Mouse (Mus musculus): ENCODE measurements around the gene Gm28230. TPM values are rescaled to one million over a fixed set of nuclear protein-coding genes. Genes with fewer than 3 reads are reported as not detected.
A peak's percentile ranks its signal among the peaks of the same experiment; 100 is the strongest.

The Gm28230 gene
- total and polyA plus RNA-seq, 3 experiments: 0.89 to 1.7 (median 1.1) TPM

GRCm38 (mm10) chr2:74703720-74704392 is 22.7 kb upstream of the Gm28230 start:
- Histone ChIP-seq H3K36me3 (replicated peaks in 1 of 2; ENCODE audit: control insufficient read depth in 1 of 2, insufficient read depth in 1 of 2, low read length in 1 of 2) (no peaks in the 10 kb centered on the region), H3K27me3 (replicated peaks) (peaks cover 6% of the 10 kb centered on the region), H3K4me2 (ENCODE audit: insufficient read depth, low read depth, poor library complexity, severe bottlenecking) (no peak overlapping the region), H3K4me1 (ENCODE audit: control insufficient read depth in 1 of 2, insufficient read depth in 2 of 2) (no peaks in the 10 kb centered on the region), H3K4me3 (replicated peaks in 1 of 3; ENCODE audit: low read depth in 2 of 3, low read length in 2 of 3, poor library complexity in 1 of 3) (no peak overlapping the region), H3K27ac (ENCODE audit: insufficient read depth, low read depth) (no peak overlapping the region), H3K9ac (ENCODE audit: insufficient read depth, low read depth) (no peak overlapping the region), H3K9me3 (replicated peaks; ENCODE audit: low read length) (no peaks in the 10 kb centered on the region), H3K79me2 (replicated peaks; ENCODE audit: control insufficient read depth, extremely low read depth, insufficient read depth, poor library complexity, severe bottlenecking) (no peaks in the 10 kb centered on the region)
- TF ChIP-seq MYC (IDR thresholded peaks at IDR 0.05; ENCODE audit: low read depth, low read length): no peak
- no peak for TF ChIP-seq JUND (conservative IDR thresholded peaks at IDR 0.05; ENCODE audit: low read depth, low read length)
- no peak for TF ChIP-seq TBP (conservative IDR thresholded peaks at IDR 0.05; ENCODE audit: low read depth, low read length)
- TF ChIP-seq ELF1 (IDR thresholded peaks at IDR 0.05; ENCODE audit: low read depth, low read length): no peak
- no peak for TF ChIP-seq SIN3A (IDR thresholded peaks at IDR 0.05; ENCODE audit: low read length)
- no peak for TF ChIP-seq USF2 (conservative IDR thresholded peaks at IDR 0.05; ENCODE audit: low read depth, low read length)
- no peak for TF ChIP-seq IRF4 (IDR thresholded peaks at IDR 0.05; ENCODE audit: low read depth, low read length)
- no peak for TF ChIP-seq ZKSCAN1 (IDR thresholded peaks at IDR 0.05; ENCODE audit: borderline replicate concordance, low read depth, low read length)
- TF ChIP-seq JUN (IDR thresholded peaks at IDR 0.05; ENCODE audit: insufficient read depth, low read depth, low read length): no peak
- TF ChIP-seq CHD1 (IDR thresholded peaks at IDR 0.05; ENCODE audit: low read depth, low read length): no peak
- no peak for DNase-seq (ENCODE audit: extremely low read depth)
- in situ Hi-C loops (cut with MboI; ENCODE audit: low pct_ligation_motif_present, low pct_unique_long_range_greater_than_20kb, low sequenced_read_pairs) (loop anchor here (25.0 kb wide), 1 partner anchor 883 kb away; no protein-coding TSS in a partner anchor), dilution Hi-C loops (cut with MboI; ENCODE audit: extremely low pct_ligation_motif_present, extremely low pct_unique_long_range_greater_than_20kb, low sequenced_read_pairs) (no loop called here)

GRCm38 (mm10) chr2:74704393-74704998 is 22.0 kb upstream of the Gm28230 start, which contains the start of gene Hoxd8:
Hoxd8 (plus strand) TSS chr2:74704615.
- dilution Hi-C loops (cut with MboI; ENCODE audit: extremely low pct_ligation_motif_present, extremely low pct_unique_long_range_greater_than_20kb, low sequenced_read_pairs) (no loop called here), in situ Hi-C loops (cut with MboI; ENCODE audit: low pct_ligation_motif_present, low pct_unique_long_range_greater_than_20kb, low sequenced_read_pairs) (loop anchor here (25.0 kb wide), 1 partner anchor 883 kb away; no protein-coding TSS in a partner anchor)
- H3K4me2 ChIP-seq (ENCODE audit: insufficient read depth, low read depth, poor library complexity, severe bottlenecking): no peak within 1 kb of the TSS
- no peaks in the 10 kb centered on the region for H3K9me3 ChIP-seq (replicated peaks; ENCODE audit: low read length)
- H3K4me3 ChIP-seq (replicated peaks in 1 of 3; ENCODE audit: low read depth in 2 of 3, low read length in 2 of 3, poor library complexity in 1 of 3): peak within 1 kb of the TSS in 1 of 3 experiments; percentile 50
- DNase-seq (ENCODE audit: extremely low read depth): no peak
- peaks cover 6% of the 10 kb centered on the region for H3K27me3 ChIP-seq (replicated peaks)
- H3K79me2 ChIP-seq (replicated peaks; ENCODE audit: control insufficient read depth, extremely low read depth, insufficient read depth, poor library complexity, severe bottlenecking): no peaks in the 10 kb centered on the region
- H3K36me3 ChIP-seq (replicated peaks in 1 of 2; ENCODE audit: control insufficient read depth in 1 of 2, insufficient read depth in 1 of 2, low read length in 1 of 2): no peaks in the 10 kb centered on the region
- no peak within 1 kb of the TSS for H3K9ac ChIP-seq (ENCODE audit: insufficient read depth, low read depth)
- TF ChIP-seq USF2 (conservative IDR thresholded peaks at IDR 0.05; ENCODE audit: low read depth, low read length) (no peak), JUN (IDR thresholded peaks at IDR 0.05; ENCODE audit: insufficient read depth, low read depth, low read length) (no peak), ZMIZ1 (IDR thresholded peaks at IDR 0.05; ENCODE audit: low read depth, low read length) (no peak)
- no peaks in the 10 kb centered on the region; a peak in 1 of 4 replicates for H3K4me1 ChIP-seq (ENCODE audit: control insufficient read depth in 1 of 2, insufficient read depth in 2 of 2)
- H3K27ac ChIP-seq (ENCODE audit: insufficient read depth, low read depth): no peak within 1 kb of the TSS
